Mouse (Mus musculus) heart, embryonic 15.5 days (tissue): ENCODE measurements around the gene Wwox. TPM values are rescaled to one million over a fixed set of nuclear protein-coding genes. Genes with fewer than 3 reads are reported as not detected.

Source experiments
- ATAC-seq: fragments of 200-750 bp; cut with Nextera tagmentation; replicated peaks from 2 replicates; pipeline ENCODE4 v1.8.0; 2017; ENCODE audit warnings: low read depth, moderate TSS enrichment; ENCODE audit not compliant: insufficient number of reproducible peaks, insufficient read depth, low FRiP score
- H3K27ac ChIP-seq: fragments of 300-500 bp; sonication (generic); 2 replicates; pipeline ENCODE4 v1.5.1; 2015; ENCODE audit warnings: mild to moderate bottlenecking, inconsistent platforms
- H3K27me3 ChIP-seq: fragments of 300-500 bp; sonication (generic); 2 replicates; pipeline ENCODE4 v1.6.1; 2015; ENCODE audit warnings: inconsistent platforms
- H3K36me3 ChIP-seq: fragments of 300-500 bp; sonication (generic); 2 replicates; pipeline ENCODE4 v1.6.1; 2015; ENCODE audit warnings: mild to moderate bottlenecking, inconsistent platforms
- H3K4me1 ChIP-seq: fragments of 300-500 bp; sonication (generic); replicated peaks from 2 replicates; pipeline ENCODE4 v1.6.1; 2015; ENCODE audit warnings: inconsistent platforms
- H3K4me2 ChIP-seq: fragments of 300-500 bp; sonication (generic); 2 replicates; pipeline ENCODE4 v1.6.1; 2015; ENCODE audit warnings: inconsistent platforms, mild to moderate bottlenecking, moderate library complexity
- H3K4me3 ChIP-seq: fragments of 300-500 bp; sonication (generic); 2 replicates; pipeline ENCODE4 v1.5.1; 2015; ENCODE audit warnings: mild to moderate bottlenecking, inconsistent platforms
- H3K9ac ChIP-seq: fragments of 300-500 bp; sonication (generic); 2 replicates; pipeline ENCODE4 v1.6.1; 2015; ENCODE audit warnings: mild to moderate bottlenecking, inconsistent platforms
- H3K9me3 ChIP-seq: fragments of 300-500 bp; sonication (generic); replicated peaks from 2 replicates; pipeline ENCODE4 v1.6.1; 2016; ENCODE audit warnings: inconsistent platforms
- WGBS: fragments of 180-500 bp; shearing (Covaris S2); methylation state at CpG from one replicate; pipeline ENCODE4 v1.1.7; 2015; ENCODE audit warnings: mixed read lengths; 5-methylcytosine and 5-hydroxymethylcytosine counted together
- polyA plus RNA-seq: library from polyadenylated mRNA; unstranded; fragments of >200 nt; fragmentation: Nextera tagmentation; extraction: Ambion mirVana; gene quantifications from 2 replicates; pipeline ENCODE4 v1.2.1, GENCODE M21; 2015

Gene Wwox
- polyA plus RNA-seq, 1 experiment from 2014 or later: 10.9 TPM

DNA sequence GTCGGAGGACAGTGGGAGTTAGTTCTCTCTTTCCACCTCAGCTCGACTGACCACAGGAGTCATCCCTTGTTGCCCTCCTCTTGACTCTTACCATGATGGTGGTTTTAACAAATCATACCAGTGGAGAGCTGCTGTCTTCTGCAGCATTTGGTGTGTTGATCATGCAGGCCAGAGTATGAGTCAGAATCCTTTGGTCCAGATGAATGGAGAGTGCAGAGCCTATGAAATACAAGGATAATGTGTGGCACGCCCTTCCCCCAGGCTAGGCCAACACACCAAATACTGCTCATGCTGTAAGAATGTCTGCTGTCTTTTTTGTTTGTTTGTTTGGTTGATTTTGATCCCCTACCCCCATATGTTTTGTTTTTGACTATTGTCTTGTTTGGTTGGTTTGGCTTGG, 234.0 kb downstream of the Wwox start:
- 93% methylated on average over 3 of the region's 3 CpGs for WGBS
- Histone ChIP-seq H3K4me1 (no peaks in the 10 kb centered on the region), H3K27me3 (no peaks in the 10 kb centered on the region), H3K4me2 (no peak overlapping the region), H3K4me3 (no peak overlapping the region), H3K9ac (no peak overlapping the region), H3K36me3 (no peaks in the 10 kb centered on the region), H3K27ac (no peak overlapping the region), H3K9me3 (no peaks in the 10 kb centered on the region)
- no peak for ATAC-seq

DNA sequence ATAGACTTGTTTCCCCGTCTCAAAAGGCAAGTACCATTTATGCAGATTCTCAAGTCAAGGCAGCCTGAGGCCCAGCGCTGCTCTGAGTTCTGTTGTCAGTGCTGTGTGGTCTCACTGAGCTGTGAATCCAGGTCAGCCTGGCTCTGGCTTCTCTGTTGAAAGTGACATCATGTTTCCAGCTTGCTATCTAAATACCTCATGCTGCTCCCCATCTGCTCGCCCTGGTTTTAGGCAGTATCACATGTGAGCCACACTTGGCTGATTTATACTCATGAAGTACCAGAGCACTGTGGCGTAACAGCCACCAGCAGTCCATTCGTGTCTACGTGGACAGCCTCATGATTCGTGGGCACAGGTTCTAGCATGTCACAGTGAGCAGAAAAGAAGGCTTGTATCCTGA, 235.7 kb downstream of the Wwox start:
- no peak overlapping the region for H3K9ac ChIP-seq
- H3K4me2 ChIP-seq: no peak overlapping the region
- H3K36me3 ChIP-seq: no peaks in the 10 kb centered on the region
- H3K4me1 ChIP-seq: no peaks in the 10 kb centered on the region
- H3K27ac ChIP-seq: no peak overlapping the region
- H3K4me3 ChIP-seq: no peak overlapping the region
- H3K27me3 ChIP-seq: no peaks in the 10 kb centered on the region
- ATAC-seq: no peak
- H3K9me3 ChIP-seq: no peaks in the 10 kb centered on the region
- WGBS: 76% methylated on average over 7 of the region's 7 CpGs

DNA sequence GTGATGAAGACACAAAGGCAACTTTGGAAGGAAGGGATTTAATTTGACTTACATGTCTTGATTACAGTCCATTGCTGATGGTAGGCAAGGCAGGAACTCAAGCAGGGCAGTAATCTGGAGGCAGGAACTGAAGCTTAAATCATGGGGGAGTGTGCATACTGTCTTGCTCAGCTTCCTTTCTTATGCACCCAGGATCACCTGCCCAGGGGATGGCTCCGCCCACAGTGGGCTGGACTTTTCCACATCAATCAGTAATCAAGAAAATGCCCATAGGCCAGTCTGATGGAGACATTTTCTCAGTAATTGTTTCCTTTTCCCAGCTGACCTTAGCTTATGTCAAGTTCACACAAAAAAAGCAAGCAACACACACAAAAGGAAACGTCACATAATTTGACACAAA, 237.5 kb downstream of the Wwox start:
- Histone ChIP-seq H3K9ac (no peak overlapping the region), H3K4me1 (peaks cover 3% of the 10 kb centered on the region; the same call in 1 of the 2 replicates), H3K27ac (no peak overlapping the region), H3K4me2 (no peak overlapping the region), H3K27me3 (no peaks in the 10 kb centered on the region), H3K4me3 (no peak overlapping the region), H3K9me3 (no peaks in the 10 kb centered on the region), H3K36me3 (no peaks in the 10 kb centered on the region)
- 79% methylated on average over 2 of the region's 2 CpGs for WGBS
- no peak for ATAC-seq

DNA sequence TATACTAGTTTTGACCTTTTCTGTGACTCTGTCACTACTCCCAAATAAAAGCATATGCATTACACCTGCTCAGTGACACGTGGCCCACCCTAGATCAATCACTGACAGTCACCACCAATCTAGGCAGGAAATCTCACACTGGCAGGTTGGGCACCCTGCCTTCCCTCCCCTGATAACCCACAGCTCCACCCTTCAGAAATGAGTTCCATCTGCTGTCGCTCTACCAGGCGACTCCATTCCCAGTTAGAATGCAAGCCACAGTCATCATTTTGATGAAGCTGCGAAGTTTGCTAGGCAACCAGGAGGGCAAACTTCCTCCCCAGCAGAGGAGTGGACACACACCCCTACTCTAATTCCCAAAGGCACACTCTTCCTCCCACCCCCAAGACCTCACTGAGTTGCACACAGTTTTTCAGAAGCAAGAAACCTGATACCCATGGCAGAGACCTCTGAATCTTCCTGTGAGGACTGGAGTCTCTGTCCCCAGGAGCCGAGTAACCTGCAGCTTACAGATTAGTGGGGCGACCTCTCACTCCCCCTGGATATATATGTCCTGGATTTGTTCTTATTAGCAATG, 238.2 kb downstream of the Wwox start:
- 53% methylated on average over 6 of the region's 6 CpGs for WGBS
- no peak overlapping the region for H3K4me3 ChIP-seq
- no peak overlapping the region for H3K4me2 ChIP-seq
- H3K9me3 ChIP-seq: no peaks in the 10 kb centered on the region
- no peaks in the 10 kb centered on the region for H3K36me3 ChIP-seq
- no peak overlapping the region for H3K27ac ChIP-seq
- H3K9ac ChIP-seq: no peak overlapping the region
- H3K4me1 ChIP-seq: peaks cover 3% of the 10 kb centered on the region; the same call in 1 of the 2 replicates
- H3K27me3 ChIP-seq: no peaks in the 10 kb centered on the region
- ATAC-seq: no peak

DNA sequence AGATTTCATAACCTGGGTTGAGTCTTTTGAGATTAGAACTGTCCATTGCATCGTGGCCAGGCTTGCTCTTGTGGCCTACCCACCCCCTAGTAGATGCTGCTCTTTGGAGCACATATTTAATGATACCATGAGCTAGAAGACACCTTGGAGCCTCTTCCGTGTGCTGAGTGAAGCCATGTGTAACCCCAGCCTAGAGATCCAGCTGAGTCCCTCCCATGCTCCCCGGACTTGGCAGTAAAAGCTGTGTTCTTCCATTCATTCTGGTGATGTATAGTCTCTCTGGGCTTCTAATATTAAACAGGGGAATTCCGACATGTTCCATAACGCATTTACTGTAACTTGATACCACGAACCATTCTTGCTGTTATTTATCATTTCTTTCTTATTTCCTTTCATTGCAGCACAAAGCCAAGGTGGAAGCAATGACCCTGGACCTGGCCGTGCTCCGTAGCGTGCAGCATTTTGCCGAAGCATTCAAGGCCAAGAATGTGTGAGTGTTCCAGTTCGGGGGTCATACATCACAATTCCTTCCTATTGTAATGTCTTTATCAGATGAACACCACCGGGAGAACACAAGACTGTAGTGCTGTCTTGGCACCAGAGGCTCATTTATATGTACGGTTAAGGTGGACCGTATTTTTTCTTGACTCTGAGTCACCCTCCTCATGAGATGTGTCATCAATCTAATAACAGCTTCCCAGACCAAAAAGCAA, 240.1 kb downstream of the Wwox start:
- Histone ChIP-seq H3K36me3 (no peaks in the 10 kb centered on the region), H3K9ac (no peak overlapping the region), H3K4me3 (no peak overlapping the region), H3K27me3 (no peaks in the 10 kb centered on the region), H3K9me3 (no peaks in the 10 kb centered on the region), H3K4me2 (no peak overlapping the region), H3K4me1 (peaks cover 3% of the 10 kb centered on the region; the same call in 1 of the 2 replicates), H3K27ac (no peak overlapping the region)
- WGBS: 65% methylated on average over 14 of the region's 14 CpGs
- no peak for ATAC-seq

DNA sequence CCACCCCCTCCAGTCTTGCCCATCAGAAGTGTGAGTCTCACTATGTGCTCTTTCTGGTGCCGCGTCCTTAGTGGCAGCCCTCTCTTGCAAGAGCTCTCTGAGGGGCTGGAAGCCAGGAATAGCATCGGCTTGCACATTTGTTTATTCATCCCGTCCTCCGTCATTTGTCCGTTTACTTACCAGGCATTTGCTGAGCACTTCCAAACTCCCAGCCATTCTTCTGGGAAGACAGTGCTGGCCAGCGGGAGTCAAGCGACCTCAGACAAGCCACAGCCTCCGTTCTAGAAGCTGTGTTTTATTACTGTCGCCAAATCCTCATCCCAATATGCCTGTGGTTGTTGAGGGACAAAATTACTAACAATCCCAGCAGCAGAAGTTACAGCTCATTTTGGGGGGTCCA, 241.7 kb downstream of the Wwox start:
- ATAC-seq: no peak
- H3K27ac ChIP-seq: no peak overlapping the region
- H3K4me2 ChIP-seq: no peak overlapping the region
- WGBS: 41% methylated on average over 10 of the region's 10 CpGs
- no peaks in the 10 kb centered on the region for H3K9me3 ChIP-seq
- H3K4me3 ChIP-seq: no peak overlapping the region
- no peaks in the 10 kb centered on the region for H3K27me3 ChIP-seq
- H3K9ac ChIP-seq: no peak overlapping the region
- H3K36me3 ChIP-seq: no peaks in the 10 kb centered on the region
- H3K4me1 ChIP-seq: peaks cover 3% of the 10 kb centered on the region; the same call in 1 of the 2 replicates

DNA sequence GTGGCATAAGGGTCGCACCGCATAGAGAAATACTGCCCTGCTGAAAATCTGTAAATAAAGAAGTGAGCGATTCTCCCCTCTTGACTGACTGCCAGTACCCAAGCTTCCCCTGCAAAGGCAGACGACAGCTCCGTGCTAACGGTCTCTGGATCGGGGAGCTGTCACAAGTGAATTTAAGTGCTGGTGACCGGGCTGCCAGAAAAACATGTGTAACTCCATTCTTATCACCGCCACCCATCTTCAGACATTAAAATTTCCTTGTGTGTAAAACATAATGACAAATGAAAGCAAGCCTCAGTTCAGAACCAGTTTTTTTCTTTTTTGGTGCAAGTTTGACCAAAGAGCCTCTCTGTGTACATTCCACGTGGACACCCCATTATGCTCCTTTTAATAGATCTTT, 242.7 kb downstream of the Wwox start:
- peaks cover 3% of the 10 kb centered on the region; the same call in 1 of the 2 replicates for H3K4me1 ChIP-seq
- H3K4me2 ChIP-seq: no peak overlapping the region
- no peak overlapping the region for H3K9ac ChIP-seq
- ATAC-seq: no peak
- H3K27ac ChIP-seq: no peak overlapping the region
- H3K36me3 ChIP-seq: no peaks in the 10 kb centered on the region
- H3K9me3 ChIP-seq: no peaks in the 10 kb centered on the region
- H3K4me3 ChIP-seq: no peak overlapping the region
- 55% methylated on average over 10 of the region's 10 CpGs for WGBS
- no peaks in the 10 kb centered on the region for H3K27me3 ChIP-seq

DNA sequence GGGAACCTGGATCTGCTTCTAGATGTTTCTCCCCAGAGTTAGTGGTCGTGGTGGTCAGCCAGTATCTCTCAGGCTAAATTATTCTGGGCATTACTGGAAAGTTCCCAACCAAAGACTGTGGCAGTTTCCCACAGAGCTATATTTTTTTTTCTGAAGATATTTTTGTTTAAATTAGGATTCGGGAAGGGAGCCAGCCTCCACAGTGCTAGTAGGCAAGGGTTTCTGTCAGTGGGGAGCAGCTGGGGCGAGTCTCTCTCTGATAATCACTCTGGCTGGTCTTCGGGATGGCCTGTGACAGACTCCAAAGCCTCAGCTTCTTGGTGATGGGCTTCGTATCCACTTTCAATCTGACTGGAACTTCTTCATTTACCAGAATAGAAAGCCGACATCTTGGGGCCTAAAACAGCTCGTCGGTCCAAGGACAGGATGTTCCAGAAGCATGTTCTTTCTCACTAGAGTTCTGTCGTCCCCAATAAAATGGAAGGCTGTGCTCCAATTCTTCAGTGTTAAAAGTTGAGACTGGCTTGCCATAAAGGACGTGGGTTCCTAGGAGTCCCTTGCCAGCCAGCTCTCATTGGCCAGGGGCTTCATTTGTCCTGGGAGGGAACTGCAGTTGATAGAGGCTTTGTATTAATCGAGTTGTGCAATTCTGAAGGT, 244.7 kb downstream of the Wwox start:
- no peaks in the 10 kb centered on the region for H3K27me3 ChIP-seq

DNA sequence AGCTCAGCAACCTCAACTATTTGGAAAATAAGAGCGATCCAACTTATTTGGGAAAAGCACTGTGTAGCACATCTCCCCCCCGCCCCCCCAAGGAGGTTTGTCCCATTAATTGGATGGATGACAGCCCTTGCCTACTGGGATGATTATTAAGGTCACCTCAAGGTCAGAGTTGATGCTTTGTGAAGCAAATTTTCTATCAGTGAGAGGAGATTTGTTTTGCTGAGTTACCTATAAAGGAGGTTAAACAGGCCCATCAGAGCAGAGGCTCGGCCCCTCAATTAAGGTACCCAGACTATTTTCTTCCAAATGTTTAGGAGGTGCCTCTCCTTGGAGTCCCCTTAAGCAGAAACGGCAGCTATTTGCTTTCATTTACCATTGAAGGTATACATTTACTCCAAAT, 247.0 kb downstream of the Wwox start:
- no peak overlapping the region for H3K4me2 ChIP-seq
- H3K9me3 ChIP-seq: no peaks in the 10 kb centered on the region
- H3K4me1 ChIP-seq: no peaks in the 10 kb centered on the region
- no peaks in the 10 kb centered on the region for H3K36me3 ChIP-seq
- H3K9ac ChIP-seq: no peak overlapping the region
- H3K27me3 ChIP-seq: no peaks in the 10 kb centered on the region
- H3K27ac ChIP-seq: no peak overlapping the region
- H3K4me3 ChIP-seq: no peak overlapping the region
- WGBS: 90% methylated on average over 4 of the region's 4 CpGs
- no peak for ATAC-seq

More for the DNA sequence above, 244.7 kb downstream of the Wwox start:
- Histone ChIP-seq H3K9me3 (no peaks in the 10 kb centered on the region), H3K4me3 (no peak overlapping the region), H3K4me2 (no peak overlapping the region), H3K4me1 (peaks cover 3% of the 10 kb centered on the region; the same call in 1 of the 2 replicates), H3K36me3 (no peaks in the 10 kb centered on the region), H3K9ac (no peak overlapping the region), H3K27ac (peak overlapping the region; percentile 36)
- WGBS: 60% methylated on average over 11 of the region's 11 CpGs
- no peak for ATAC-seq

DNA sequence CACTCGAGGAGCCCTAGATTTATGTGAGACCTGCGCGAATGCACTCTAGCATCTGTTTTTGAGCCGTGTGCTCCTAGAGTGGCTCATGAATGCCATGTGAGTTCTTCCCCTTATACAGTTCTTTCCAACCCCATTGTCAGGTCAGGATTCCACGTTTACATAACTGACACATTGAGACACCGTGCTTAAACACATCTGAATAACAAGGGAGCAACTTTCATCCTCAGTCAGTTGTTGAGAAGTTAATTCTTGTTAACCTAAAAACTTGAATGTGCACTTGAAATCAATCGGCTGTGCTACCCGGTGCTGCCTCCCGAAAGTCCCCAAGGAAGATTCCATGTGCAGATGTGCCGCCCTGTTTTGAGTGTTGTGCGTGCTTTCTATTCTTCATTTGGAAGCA, 249.3 kb downstream of the Wwox start:
- ATAC-seq: no peak

DNA sequence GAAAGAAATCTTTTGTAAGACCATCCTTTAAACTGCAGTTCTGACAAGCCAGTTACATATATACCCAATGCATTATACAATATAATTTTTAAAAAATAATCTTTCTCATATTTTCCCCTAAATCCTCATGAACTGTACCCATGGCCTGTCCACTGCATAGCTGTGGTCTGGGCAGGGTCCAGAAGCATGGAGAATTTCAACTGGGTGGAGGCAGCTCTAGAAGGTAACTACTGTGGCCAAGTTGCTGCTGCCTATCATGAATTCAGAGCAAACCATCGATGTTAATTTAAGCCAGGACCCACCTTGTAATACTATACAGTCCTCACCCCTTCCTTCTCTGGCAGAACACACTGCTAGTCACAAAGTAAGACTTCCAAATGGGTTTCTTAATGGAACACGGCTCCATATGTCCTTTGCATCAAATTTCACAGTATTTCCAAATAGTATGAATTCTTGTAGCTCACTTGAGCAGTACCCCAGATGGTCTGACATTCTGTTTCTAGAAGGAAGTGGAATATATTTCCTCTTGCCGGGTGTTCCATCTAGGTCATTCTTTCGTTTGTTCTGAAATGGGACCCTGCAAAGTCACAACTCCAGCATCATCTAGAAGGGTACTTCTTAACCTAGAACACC, 255.2 kb downstream of the Wwox start:
- Histone ChIP-seq H3K27ac (no peak overlapping the region), H3K4me2 (no peak overlapping the region), H3K9ac (no peak overlapping the region), H3K4me1 (no peaks in the 10 kb centered on the region), H3K4me3 (no peak overlapping the region), H3K27me3 (no peaks in the 10 kb centered on the region), H3K36me3 (no peaks in the 10 kb centered on the region), H3K9me3 (no peaks in the 10 kb centered on the region)
- 75% methylated on average over 4 of the region's 4 CpGs for WGBS
- ATAC-seq: no peak

More for the DNA sequence above, 249.3 kb downstream of the Wwox start:
- H3K27me3 ChIP-seq: no peaks in the 10 kb centered on the region
- H3K9me3 ChIP-seq: no peaks in the 10 kb centered on the region
- no peak overlapping the region for H3K4me2 ChIP-seq
- H3K36me3 ChIP-seq: no peaks in the 10 kb centered on the region
- no peak overlapping the region for H3K4me3 ChIP-seq
- no peak overlapping the region for H3K27ac ChIP-seq
- no peak overlapping the region for H3K9ac ChIP-seq
- WGBS: 86% methylated on average over 11 of the region's 11 CpGs
- no peaks in the 10 kb centered on the region for H3K4me1 ChIP-seq
